Comparison of ENCODE assay signal across 8 mouse cellular contexts in the genomic region with DNA sequence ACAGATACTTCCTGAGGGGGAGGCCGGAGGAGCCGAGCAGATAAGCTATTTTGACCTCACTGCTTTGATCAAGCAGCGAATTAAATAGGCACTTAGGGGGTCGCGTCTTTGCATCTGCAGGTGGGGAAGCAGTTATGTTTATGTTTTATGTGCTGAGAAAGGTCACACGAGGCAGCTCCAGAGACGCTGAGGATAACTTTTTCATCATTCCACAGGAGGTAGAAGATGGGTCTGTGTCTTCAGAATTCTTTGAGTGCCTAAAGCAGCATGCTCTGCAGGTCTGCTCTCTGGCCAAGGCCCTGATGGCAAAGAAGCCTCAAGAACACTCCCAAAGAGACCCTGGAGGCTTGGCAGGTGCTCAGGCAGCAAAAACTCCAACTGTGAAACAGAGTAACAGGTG. TPM values are rescaled to one million over a fixed set of nuclear protein-coding genes. Genes with fewer than 3 reads are reported as not detected.
DNase-seq lines count a peak whose midpoint lies in the region; ATAC-seq and TF ChIP-seq lines count a peak whose summit lies in the region.
"Not testable (repeated sequence)": the region's sequence is repeated elsewhere in the genome, so short reads cannot be mapped to it uniquely, and the experiment has no call there.

No protein-coding gene starts in this region.

- ATAC-seq in Patski, result peak; percentile 23
- not testable (repeated sequence) for ATAC-seq in embryonic facial prominence, embryonic 14.5 days (ENCODE audit: low read depth); limb, embryonic 14.5 days (ENCODE audit: low FRiP score, low read depth)
- peak; percentile 6; the same call in 1 of the 2 replicates for ATAC-seq in megakaryocyte, adult 5-6 weeks (ENCODE audit: poor library complexity, severe bottlenecking)
- peak; percentile 22; the same call in 1 of the 2 replicates for ATAC-seq in midbrain, embryonic 16.5 days

- TF ChIP-seq POLR2A in limb, embryonic 14.5 days (IDR thresholded peaks at IDR 0.05; ENCODE audit: borderline replicate concordance, extremely low read depth, insufficient read depth, insufficient read length), result not testable (repeated sequence)

- H3K4me1 ChIP-seq in embryonic facial prominence, embryonic 14.5 days (ENCODE audit: control insufficient read depth, insufficient read depth, low read length); limb, embryonic 14.5 days (ENCODE audit: control insufficient read depth, insufficient read depth, low read length); midbrain, embryonic 16.5 days (ENCODE audit: control insufficient read depth, insufficient read depth, low read length): not testable (repeated sequence)

- not testable (repeated sequence) for H3K4me3 ChIP-seq in embryonic facial prominence, embryonic 14.5 days (ENCODE audit: low read depth, low read length); limb, embryonic 14.5 days (replicated peaks; ENCODE audit: low read length); midbrain, embryonic 16.5 days (ENCODE audit: low read depth, low read length)

- not testable (repeated sequence) for H3K36me3 ChIP-seq in embryonic facial prominence, embryonic 14.5 days (ENCODE audit: control insufficient read depth, insufficient read depth, low read length); limb, embryonic 14.5 days (ENCODE audit: control insufficient read depth, insufficient read depth, low read length); midbrain, embryonic 16.5 days (ENCODE audit: control insufficient read depth, insufficient read depth, low read length)

- H3K4me2 ChIP-seq in embryonic facial prominence, embryonic 14.5 days (ENCODE audit: low read depth, low read length); limb, embryonic 14.5 days (replicated peaks; ENCODE audit: low read depth, low read length, severe bottlenecking); midbrain, embryonic 16.5 days (ENCODE audit: low read length): not testable (repeated sequence)

- H3K27me3 ChIP-seq in Patski; embryonic facial prominence, embryonic 14.5 days (replicated peaks; ENCODE audit: control insufficient read depth, insufficient read depth, low read length); limb, embryonic 14.5 days (ENCODE audit: control insufficient read depth, insufficient read depth, low read length); midbrain, embryonic 16.5 days (ENCODE audit: control insufficient read depth, insufficient read depth, low read depth, low read length): not testable (repeated sequence)

- H3K27ac ChIP-seq in embryonic facial prominence, embryonic 14.5 days (replicated peaks; ENCODE audit: low read depth, low read length); limb, embryonic 14.5 days (replicated peaks; ENCODE audit: low read depth, low read length); midbrain, embryonic 16.5 days (ENCODE audit: low read length): not testable (repeated sequence)

- CTCF ChIA-PET in Patski (lab: Charles Lee), result not testable (repeated sequence)

- WGBS in embryonic facial prominence, embryonic 14.5 days, result 33% methylated on average over 7 of the region's 7 CpGs
- WGBS in limb, embryonic 14.5 days, result 24% methylated on average over 7 of the region's 7 CpGs
- WGBS in midbrain, embryonic 16.5 days, result 24% methylated on average over 7 of the region's 7 CpGs

- H3K9ac ChIP-seq in embryonic facial prominence, embryonic 14.5 days (ENCODE audit: low read depth, low read length); limb, embryonic 14.5 days (ENCODE audit: low read depth, low read length, severe bottlenecking); midbrain, embryonic 16.5 days (ENCODE audit: low read depth, low read length): not testable (repeated sequence)

- TF ChIP-seq CTCF in Patski (IDR thresholded peaks at IDR 0.05), result not testable (repeated sequence)

- POLR2A ChIA-PET in Patski (lab: Charles Lee), result not testable (repeated sequence)

- DNase-seq in Patski (ENCODE audit: low read depth, low spot score), result not testable (repeated sequence)
- peak; percentile 0 for DNase-seq in embryonic facial prominence, embryonic 14.5 days (ENCODE audit: low spot score)
- DNase-seq in heart, adult 11 months, result peak; percentile 89
- peak; percentile 2 for DNase-seq in limb, embryonic 14.5 days (ENCODE audit: low spot score)
- DNase-seq in ovary, adult 18-20 months (ENCODE audit: low spot score), result peak; percentile 1
- peak; percentile 1 for DNase-seq in thymus, postnatal 0 days (ENCODE audit: low spot score)

- H3K9me3 ChIP-seq in embryonic facial prominence, embryonic 14.5 days (ENCODE audit: control insufficient read depth, low read length); limb, embryonic 14.5 days (ENCODE audit: control insufficient read depth, low read length); midbrain, embryonic 16.5 days (replicated peaks; ENCODE audit: control insufficient read depth, low read length, poor library complexity, severe bottlenecking): not testable (repeated sequence)

- in situ Hi-C loops in Patski (cut with MboI; ENCODE audit: low pct_unique_long_range_greater_than_20kb), result not testable (repeated sequence)

RNA-seq across cellular contexts. Expression of a gene that starts 31.1 kb away (rescaled TPM):
- polyA plus RNA-seq in Patski (2021), result 317 TPM
- polyA plus RNA-seq in embryonic facial prominence, embryonic 14.5 days (2014; fragmentation: Nextera tagmentation; extraction: Ambion mirVana), result 563 and 584 TPM in 2 replicates
- polyA plus RNA-seq in limb, embryonic 14.5 days (2012; rRNA removed), result 399 and 408 TPM in 2 replicates
- 513 and 517 TPM in 2 replicates for polyA plus RNA-seq in limb, embryonic 14.5 days (2014; fragmentation: Nextera tagmentation; extraction: Ambion mirVana)
- total RNA-seq in megakaryocyte, adult 5-6 weeks (2015), result 183 and 199 TPM in 2 replicates
- 169 and 204 TPM in 2 replicates for total RNA-seq in megakaryocyte, adult 5-6 weeks (2017)
- 1,051 and 1,054 TPM in 2 replicates for polyA plus RNA-seq in midbrain, embryonic 16.5 days (2015; fragmentation: Nextera tagmentation; extraction: Ambion mirVana)
- 921 and 944 TPM in 2 replicates for polyA plus RNA-seq in thymus, postnatal 0 days (2015; fragmentation: Nextera tagmentation; extraction: Ambion mirVana)
